Mouse (Mus musculus): Measurements from ENCODE around the gene Cerkl.

GRCm38 (mm10) chr2:79456575-79457349 is at the start of gene Cerkl, which contains the start of gene Neurod1:
- TF ChIP-seq CTCF (IDR thresholded peaks at IDR 0.05; ENCODE audit: control insufficient read depth, insufficient read depth, insufficient replicate concordance, low read depth, low read length) (no peak), POLR2A (IDR thresholded peaks at IDR 0.05; ENCODE audit: control insufficient read depth, low read depth, low read length) (no peak)
